Mouse (Mus musculus) inflammation-experienced regulatory T-cells (primary cell): ENCODE results near the gene Gnb2. TPM values are rescaled to one million over a fixed set of nuclear protein-coding genes. Genes with fewer than 3 reads are reported as not detected.

Experiments used
- polyA plus RNA-seq, 2 experiments: library from polyadenylated mRNA; unstranded; fragments of 100-300 nt; shearing (Covaris generic); gene quantifications; one replicate each; pipeline ENCODE4 v1.2.1; 2017

Gnb2 gene
- 100 to 1,000 TPM; 293 to 297 TPM for polyA plus RNA-seq

GRCm38 (mm10) chr5:137533117-137533827 is at the start of gene Gnb2, which contains the start of gene Epo:
Gnb2 (minus strand) TSS chr5:137533510.
Epo (minus strand) TSS chr5:137533242.

GRCm38 (mm10) chr5:137569665-137570064 is 36.4 kb upstream of the Gnb2 start, which contains the start of gene Tfr2:
Tfr2 (plus strand) TSS chr5:137569840.

GRCm38 (mm10) chr5:137553411-137553837 is 20.1 kb upstream of the Gnb2 start, which contains the start of gene Actl6b:
Actl6b (plus strand) TSS chr5:137553517.

DNA sequence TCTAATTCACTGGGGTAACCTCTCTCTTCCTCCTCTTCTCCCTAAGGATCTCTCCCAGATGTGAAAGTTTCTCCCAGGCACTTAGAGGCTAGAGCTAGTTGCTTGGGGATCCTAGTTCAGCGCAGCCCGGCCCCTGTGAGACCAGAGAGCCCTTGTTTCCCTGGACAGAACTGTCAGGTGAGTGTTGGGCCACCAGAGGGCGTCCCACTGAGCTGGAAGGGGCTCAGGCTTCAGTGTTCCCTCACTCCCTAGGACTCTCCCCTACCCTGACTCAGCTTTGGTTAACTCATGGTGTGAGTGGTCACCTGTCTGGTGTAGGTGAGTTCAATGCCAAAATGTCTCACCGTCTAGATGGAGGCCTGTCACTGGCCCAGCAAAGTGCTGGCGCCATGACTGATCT is 14.9 kb downstream of the Gnb2 start, which contains the start of gene Gigyf1:
Gigyf1 (plus strand) TSS at position 113 of the 400 bp plus-strand sequence.

DNA sequence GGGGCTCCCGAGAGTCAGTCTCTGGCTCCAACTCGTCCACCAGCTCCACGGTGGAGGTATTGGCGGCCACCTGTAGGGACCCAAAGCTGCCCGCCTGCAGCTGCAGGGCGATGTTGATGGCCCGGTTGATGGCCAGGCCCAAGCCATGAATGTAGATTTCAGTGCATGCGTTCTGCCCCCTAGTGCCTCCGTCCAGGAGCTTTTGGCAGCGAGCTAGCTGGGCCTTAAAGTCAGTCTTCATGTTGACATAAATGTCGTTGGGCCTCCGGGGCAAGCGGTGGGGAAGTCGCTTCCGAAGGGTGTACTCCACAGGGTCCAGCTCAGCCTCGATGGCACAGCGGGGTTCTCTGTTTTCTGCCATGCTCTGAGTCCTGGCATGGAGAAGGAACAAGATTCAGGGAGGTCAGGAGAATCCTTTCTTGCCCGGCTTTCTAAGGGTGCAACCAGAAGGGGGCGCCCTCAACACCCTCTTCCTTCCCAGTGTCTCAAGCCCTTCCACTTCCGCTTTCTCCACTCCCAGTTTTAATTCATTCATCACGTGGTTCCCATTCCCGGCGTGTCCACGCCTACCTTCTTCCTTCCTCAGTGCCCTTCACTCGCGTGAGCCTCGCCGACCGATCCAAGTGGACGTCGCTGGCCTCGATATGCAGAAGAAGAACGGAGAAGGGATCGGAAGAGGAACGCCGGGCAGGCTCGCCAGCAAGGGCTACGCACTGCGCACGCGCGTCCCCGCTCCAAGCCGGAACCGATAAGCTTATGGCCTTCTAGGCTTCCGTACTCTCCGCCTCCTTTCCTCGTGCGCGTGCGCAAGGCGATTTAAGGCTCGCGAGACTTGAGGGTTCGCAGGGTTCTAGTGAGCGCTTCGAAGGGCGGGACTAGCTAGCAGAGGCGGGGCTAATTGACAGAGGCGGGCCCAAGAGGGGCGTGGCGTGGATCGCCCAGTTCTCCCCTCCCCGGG is 31.3 kb downstream of the Gnb2 start, which contains the start of gene Pop7:
Pop7 (minus strand) TSS at position 810 of the 958 bp plus-strand sequence.

Other genes starting within 250 kb of the Gnb2 start
- gene Ache, start 246.0 kb downstream of the Gnb2 start, polyA plus RNA-seq, result under 1 TPM; 0.13 to 0.20 TPM
- 1 to 10 TPM in 1 of 2 experiments, under 1 TPM in 1; 0.55 to 2.6 TPM for gene Ufsp1, start 238.9 kb downstream of the Gnb2 start, polyA plus RNA-seq
- 100 to 1,000 TPM; 111 to 126 TPM for gene Srrt, start 225.8 kb downstream of the Gnb2 start, polyA plus RNA-seq
- 1 to 10 TPM; 4.1 to 5.2 TPM for gene Trip6, start 219.1 kb downstream of the Gnb2 start, polyA plus RNA-seq
- 10 to 100 TPM; 19.0 to 24.9 TPM for gene Slc12a9, start 199.9 kb downstream of the Gnb2 start, polyA plus RNA-seq
- gene Ephb4, start 183.4 kb downstream of the Gnb2 start, polyA plus RNA-seq, result under 1 TPM; 0.14 to 0.64 TPM
- 1 to 10 TPM; 1.1 to 4.1 TPM for gene Zan, start 56.4 kb downstream of the Gnb2 start, polyA plus RNA-seq
- gene Pop7, start 31.0 kb downstream of the Gnb2 start, polyA plus RNA-seq, result 10 to 100 TPM; 35.2 to 41.1 TPM
- 10 to 100 TPM; 10.9 to 13.1 TPM for gene Gigyf1, start 15.0 kb downstream of the Gnb2 start, polyA plus RNA-seq
- gene Epo, start 268 bp downstream of the Gnb2 start, polyA plus RNA-seq, result under 1 TPM in 1 of 2 experiments, not detected in 1; 0.82 TPM
- gene Actl6b, start 20.0 kb upstream of the Gnb2 start, polyA plus RNA-seq, result under 1 TPM in 1 of 2 experiments, not detected in 1; 0.76 TPM
- 1 to 10 TPM; 1.3 to 1.4 TPM for gene Tfr2, start 36.3 kb upstream of the Gnb2 start, polyA plus RNA-seq
- gene Mospd3, start 67.5 kb upstream of the Gnb2 start, polyA plus RNA-seq, result 10 to 100 TPM; 85.5 to 87.9 TPM
- 1 to 10 TPM in 1 of 2 experiments, under 1 TPM in 1; 0.69 to 1.2 TPM for gene Pcolce, start 80.3 kb upstream of the Gnb2 start, polyA plus RNA-seq
- gene Fbxo24, start 95.5 kb upstream of the Gnb2 start, polyA plus RNA-seq, result under 1 TPM; 0.33 to 0.52 TPM
- 100 to 1,000 TPM; 290 to 324 TPM for gene Lrch4, start 95.6 kb upstream of the Gnb2 start, polyA plus RNA-seq
- 10 to 100 TPM; 73.7 to 90.1 TPM for gene Gm20605, start 95.7 kb upstream of the Gnb2 start, polyA plus RNA-seq
- 100 to 1,000 TPM; 128 to 152 TPM for gene Sap25, start 107.8 kb upstream of the Gnb2 start, polyA plus RNA-seq
- under 1 TPM in 1 of 2 experiments, not detected in 1; 0.99 TPM for gene Irs3, start 112.2 kb upstream of the Gnb2 start, polyA plus RNA-seq
- gene Agfg2, start 151.2 kb upstream of the Gnb2 start, polyA plus RNA-seq, result 10 to 100 TPM; 24.5 to 38.9 TPM
- gene Nyap1, start 208.1 kb upstream of the Gnb2 start, polyA plus RNA-seq, result 1 to 10 TPM in 1 of 2 experiments, under 1 TPM in 1; 0.16 to 1.3 TPM
- 100 to 1,000 TPM; 338 to 405 TPM for gene Tsc22d4, start 212.2 kb upstream of the Gnb2 start, polyA plus RNA-seq
- gene Ppp1r35, start 245.3 kb upstream of the Gnb2 start, polyA plus RNA-seq, result 100 to 1,000 TPM; 101 to 106 TPM